Mouse (Mus musculus): ENCODE data around the gene Parp11.

DNA sequence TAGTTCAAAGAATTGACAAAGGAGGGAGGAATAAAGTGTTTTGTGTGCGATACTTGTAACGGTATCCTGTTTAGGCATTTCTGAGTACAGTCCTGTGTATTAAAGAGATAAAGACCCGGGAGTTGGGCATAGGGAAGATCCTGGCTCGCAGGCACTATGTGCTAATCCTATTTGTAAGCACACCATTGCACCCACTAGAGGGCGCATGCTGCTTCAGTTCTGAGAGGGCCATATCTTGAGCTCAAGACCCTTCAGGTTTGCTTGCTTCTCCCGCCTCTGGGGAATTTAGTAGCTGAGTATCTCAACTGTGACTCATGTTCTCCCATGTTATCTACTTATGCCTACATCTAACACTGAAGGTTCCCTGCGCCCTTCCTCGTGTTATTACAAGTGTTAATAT is 77.8 kb downstream of the Parp11 start:
- TF ChIP-seq CTCF (IDR thresholded peaks at IDR 0.05; ENCODE audit: control insufficient read depth, insufficient read depth, insufficient replicate concordance, low read depth, low read length) (peak; percentile 66; the same call in 1 of the 2 replicates), POLR2A (IDR thresholded peaks at IDR 0.05; ENCODE audit: control insufficient read depth, low read depth, low read length) (no peak)
